Mouse (Mus musculus) stomach, embryonic 15.5 days (tissue): ENCODE measurements around the gene Taf7l. TPM values are rescaled to one million over a fixed set of nuclear protein-coding genes. Genes with fewer than 3 reads are reported as not detected.

Experiments used
- ATAC-seq: fragments of 200-750 bp; cut with Nextera tagmentation; 2 replicates; pipeline ENCODE4 v1.8.0; 2017; ENCODE audit warnings: low read depth, moderate number of reproducible peaks, moderate TSS enrichment; ENCODE audit not compliant: insufficient read depth, low FRiP score
- H3K27ac ChIP-seq: fragments of 300-500 bp; sonication (generic); 2 replicates; pipeline ENCODE4 v1.5.1; 2015; ENCODE audit warnings: mild to moderate bottlenecking, inconsistent platforms
- H3K27me3 ChIP-seq: fragments of 300-500 bp; sonication (generic); replicated peaks from 2 replicates; pipeline ENCODE4 v1.6.1; 2015; ENCODE audit warnings: inconsistent platforms
- H3K36me3 ChIP-seq: fragments of 300-500 bp; sonication (generic); 2 replicates; pipeline ENCODE4 v1.6.1; 2015; ENCODE audit warnings: inconsistent platforms
- H3K4me1 ChIP-seq: fragments of 300-500 bp; sonication (generic); 2 replicates; pipeline ENCODE4 v1.6.1; 2015; ENCODE audit warnings: inconsistent platforms
- H3K4me2 ChIP-seq: fragments of 300-500 bp; sonication (generic); 2 replicates; pipeline ENCODE4 v1.6.1; 2015; ENCODE audit warnings: mild to moderate bottlenecking, inconsistent platforms
- H3K4me3 ChIP-seq: fragments of 300-500 bp; sonication (generic); replicated peaks from 2 replicates; pipeline ENCODE4 v1.5.1; 2015; ENCODE audit warnings: inconsistent platforms
- H3K9ac ChIP-seq: fragments of 300-500 bp; sonication (generic); 2 replicates; pipeline ENCODE4 v1.6.1; 2015; ENCODE audit warnings: inconsistent platforms
- H3K9me3 ChIP-seq: fragments of 300-500 bp; sonication (generic); 2 replicates; pipeline ENCODE4 v1.6.1; 2016; ENCODE audit warnings: inconsistent platforms
- WGBS: fragments of 180-500 bp; shearing (Covaris S2); methylation state at CpG from one replicate; pipeline ENCODE4 v1.1.7; 2015; 5-methylcytosine and 5-hydroxymethylcytosine counted together
- polyA plus RNA-seq: library from polyadenylated mRNA; unstranded; fragments of >200 nt; fragmentation: Nextera tagmentation; extraction: Ambion mirVana; gene quantifications from 2 replicates; pipeline ENCODE4 v1.2.1, GENCODE M21; 2015

The Taf7l gene
- polyA plus RNA-seq, 1 experiment from 2014 or later, result not detected

GRCm38 (mm10) chrX:134420097-134420496, 56.2 kb downstream of the Taf7l start:
- Histone ChIP-seq H3K4me3 (no peak overlapping the region), H3K27ac (no peak overlapping the region), H3K4me2 (no peak overlapping the region), H3K9ac (no peak overlapping the region), H3K36me3 (no peaks in the 10 kb centered on the region), H3K4me1 (no peaks in the 10 kb centered on the region), H3K27me3 (no peaks in the 10 kb centered on the region), H3K9me3 (no peaks in the 10 kb centered on the region)
- WGBS, result 79% methylated on average over 5 of the region's 5 CpGs
- ATAC-seq, result no peak

- Histone ChIP-seq H3K9ac (no peak overlapping the region), H3K27me3 (no peaks in the 10 kb centered on the region), H3K9me3 (no peaks in the 10 kb centered on the region), H3K27ac (no peak overlapping the region), H3K4me2 (no peak overlapping the region), H3K36me3 (no peaks in the 10 kb centered on the region), H3K4me3 (no peak overlapping the region), H3K4me1 (no peaks in the 10 kb centered on the region)
- WGBS, result 87% methylated on average over 1 of the region's 1 CpGs
- ATAC-seq, result no peak
These were observed 64.2 kb downstream of the Taf7l start for GRCm38 (mm10) chrX:134412096-134412495.

Other genes with a start within 250 kb of the Taf7l start
- gene Trmt2b, start 199.5 kb downstream of the Taf7l start, polyA plus RNA-seq, result 22.3 and 22.6 TPM in 2 replicates
- gene Tmem35a, start 181.3 kb downstream of the Taf7l start, polyA plus RNA-seq, result 4.4 TPM in 2 replicates
- 23.9 and 27.1 TPM in 2 replicates for gene Cenpi, start 168.4 kb downstream of the Taf7l start, polyA plus RNA-seq
- 1.4 and 1.5 TPM in 2 replicates for gene Drp2, start 71.9 kb downstream of the Taf7l start, polyA plus RNA-seq
- gene Timm8a1, start 65.4 kb upstream of the Taf7l start, polyA plus RNA-seq, result 90.9 and 105 TPM in 2 replicates
- gene Btk, start 107.1 kb upstream of the Taf7l start, polyA plus RNA-seq, result 2.4 and 3.3 TPM in 2 replicates
- gene Rpl36a, start 109.2 kb upstream of the Taf7l start, polyA plus RNA-seq, result 379 and 399 TPM in 2 replicates
- 6.1 and 7.7 TPM in 2 replicates for gene Gla, start 124.6 kb upstream of the Taf7l start, polyA plus RNA-seq
- 136 and 138 TPM in 2 replicates for gene Hnrnph2, start 124.7 kb upstream of the Taf7l start, polyA plus RNA-seq
- gene Armcx4, start 210.0 kb upstream of the Taf7l start, polyA plus RNA-seq, result 3.3 and 3.7 TPM in 2 replicates
- 50.9 and 51.9 TPM in 2 replicates for gene Armcx1, start 241.5 kb upstream of the Taf7l start, polyA plus RNA-seq